Mouse (Mus musculus): ENCODE measurements at regions not wholly inside any gene's neighbourhood (a gene's known extent, or its start where the extent isn't known, plus 50 kb on each side); places are given as distances from the start of the nearest gene placed in this dataset.

GRCm38 (mm10) chr12:106732108-106732857 is 722.3 kb downstream of the Vrk1 start:
- DNase-seq (ENCODE audit: low spot score): no peak

- DNase-seq (ENCODE audit: low spot score): no peak
Observed at GRCm38 (mm10) chr12:106748765-106749164, 738.7 kb downstream of the Vrk1 start.

- DNase-seq (ENCODE audit: low spot score): no peak
Observed at GRCm38 (mm10) chr12:106763552-106763951, 724.9 kb upstream of the 3110018I06Rik start.

GRCm38 (mm10) chr12:106764516-106764915 is 723.9 kb upstream of the 3110018I06Rik start:
- DNase-seq (ENCODE audit: low spot score): no peak

GRCm38 (mm10) chr12:106773536-106773935 is 714.9 kb upstream of the 3110018I06Rik start:
- no peak for DNase-seq (ENCODE audit: low spot score)

- no peak for DNase-seq (ENCODE audit: low spot score)
Observed at GRCm38 (mm10) chr12:106796596-106796995, 691.8 kb upstream of the 3110018I06Rik start.

- DNase-seq (ENCODE audit: low spot score): no peak
Observed at GRCm38 (mm10) chr12:106819736-106820135, 668.7 kb upstream of the 3110018I06Rik start.

GRCm38 (mm10) chr12:106822311-106822710 is 666.1 kb upstream of the 3110018I06Rik start:
- DNase-seq (ENCODE audit: low spot score): no peak

- no peak for DNase-seq (ENCODE audit: low spot score)
Observed at GRCm38 (mm10) chr12:106828542-106828941, 659.9 kb upstream of the 3110018I06Rik start.

- no peak for DNase-seq (ENCODE audit: low spot score)
Observed at GRCm38 (mm10) chr12:106829323-106829722, 659.1 kb upstream of the 3110018I06Rik start.

- DNase-seq (ENCODE audit: low spot score): no peak
Observed at GRCm38 (mm10) chr12:106835241-106835640, 653.2 kb upstream of the 3110018I06Rik start.

- no peak for DNase-seq (ENCODE audit: low spot score)
Observed at GRCm38 (mm10) chr12:106839618-106840017, 648.8 kb upstream of the 3110018I06Rik start.

- no peak for DNase-seq (ENCODE audit: low spot score)
Observed at GRCm38 (mm10) chr12:106840150-106840651, 648.2 kb upstream of the 3110018I06Rik start.

- DNase-seq (ENCODE audit: low spot score): no peak
Observed at GRCm38 (mm10) chr12:106841996-106842395, 646.4 kb upstream of the 3110018I06Rik start.

GRCm38 (mm10) chr12:106842396-106842795 is 646.0 kb upstream of the 3110018I06Rik start:
- DNase-seq (ENCODE audit: low spot score): no peak

- DNase-seq (ENCODE audit: low spot score): no peak
Observed at GRCm38 (mm10) chr12:106851666-106852065, 636.8 kb upstream of the 3110018I06Rik start.

GRCm38 (mm10) chr12:106852736-106853135 is 635.7 kb upstream of the 3110018I06Rik start:
- DNase-seq (ENCODE audit: low spot score): no peak

GRCm38 (mm10) chr12:106853711-106854240 is 634.7 kb upstream of the 3110018I06Rik start:
- no peak for DNase-seq (ENCODE audit: low spot score)

- no peak for DNase-seq (ENCODE audit: low spot score)
Observed at GRCm38 (mm10) chr12:106855520-106855919, 632.9 kb upstream of the 3110018I06Rik start.

GRCm38 (mm10) chr12:106861638-106862037 is 626.8 kb upstream of the 3110018I06Rik start:
- no peak for DNase-seq (ENCODE audit: low spot score)

GRCm38 (mm10) chr12:106864076-106864475 is 624.4 kb upstream of the 3110018I06Rik start:
- no peak for DNase-seq (ENCODE audit: low spot score)

- no peak for DNase-seq (ENCODE audit: low spot score)
Observed at GRCm38 (mm10) chr12:106868036-106868435, 620.4 kb upstream of the 3110018I06Rik start.

GRCm38 (mm10) chr12:106871481-106871880 is 617.0 kb upstream of the 3110018I06Rik start:
- DNase-seq (ENCODE audit: low spot score): no peak

Measured in ovary, postnatal 10 days (tissue).